Mouse (Mus musculus): Measurements from ENCODE around the gene Tpt1.
"Not testable (repeated sequence)": the region's sequence is repeated elsewhere in the genome, so short reads cannot be mapped to it uniquely, and the experiment has no call there.

The Tpt1 gene

DNA sequence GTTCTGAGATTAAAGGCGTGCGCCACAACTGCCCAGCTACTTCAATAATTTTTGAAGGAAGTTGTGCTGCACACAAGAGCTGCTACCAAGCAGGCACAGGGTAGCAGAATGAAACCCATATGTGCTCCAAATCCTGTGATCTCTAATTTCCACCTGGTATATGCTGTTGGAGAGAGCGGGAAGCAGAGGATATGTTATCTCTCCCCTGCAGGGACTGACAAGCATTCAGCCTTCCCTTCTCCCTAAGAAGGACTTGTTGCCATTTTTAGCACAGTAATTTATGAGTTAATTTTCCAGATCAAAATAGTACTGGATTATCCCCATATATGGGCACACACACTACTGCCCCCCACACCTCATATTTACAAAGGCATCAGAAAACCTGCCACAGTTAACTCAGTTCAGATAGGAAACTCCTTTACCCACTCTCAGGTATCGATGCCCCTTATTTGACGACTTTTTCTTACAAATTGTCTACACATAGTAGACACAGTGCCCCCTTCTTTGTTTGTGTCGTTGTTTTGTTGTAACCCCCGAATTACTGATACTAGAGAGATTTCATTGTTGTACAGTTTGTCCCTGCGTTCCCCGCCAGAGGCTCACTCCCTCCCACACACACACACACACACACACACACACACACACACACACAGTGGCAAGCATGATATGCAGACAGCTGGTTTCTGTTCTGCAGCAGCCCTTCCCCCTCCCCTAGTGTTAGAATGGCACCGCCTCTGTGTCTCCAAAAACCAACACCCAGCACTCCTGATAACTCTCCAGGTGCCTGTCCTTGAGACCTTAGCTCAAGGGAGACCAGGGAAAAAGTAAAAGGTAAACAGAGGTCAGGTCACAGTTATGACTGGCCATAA lies 7.6 kb upstream of the Tpt1 start:
- in situ Hi-C loops (cut with MboI; ENCODE audit: unreplicated experiment in 2 of 2) = loop anchor here in 1 of 2 experiments (10.0 to 25.0 kb wide), 2 partner anchors 792 to 850 kb away; no protein-coding TSS in a partner anchor

DNA sequence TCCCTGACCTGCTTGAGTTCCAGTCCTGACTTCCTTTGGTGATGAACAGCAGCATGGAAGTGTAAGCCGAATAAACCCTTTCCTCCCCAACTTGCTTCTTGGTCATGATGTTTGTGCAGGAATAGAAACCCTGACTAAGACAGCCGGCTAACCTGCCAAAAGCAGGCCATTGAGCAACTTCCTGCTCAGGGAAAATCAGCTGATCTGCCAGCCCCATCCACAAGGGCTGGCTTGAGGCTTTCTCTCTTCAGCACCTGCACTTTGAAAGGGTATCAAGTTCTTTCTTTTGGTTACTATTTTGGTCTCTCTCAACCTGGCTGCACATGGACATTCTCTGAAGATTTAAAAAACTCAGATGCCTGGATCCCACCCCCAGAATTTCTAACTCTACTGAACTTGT lies 3.1 kb upstream of the Tpt1 start:
- in situ Hi-C loops (cut with MboI; ENCODE audit: unreplicated experiment in 2 of 2) = loop anchor here in 1 of 2 experiments (10.0 to 25.0 kb wide), 2 partner anchors 557 to 846 kb away; partner anchors contain the start of gene Zc3h13

DNA sequence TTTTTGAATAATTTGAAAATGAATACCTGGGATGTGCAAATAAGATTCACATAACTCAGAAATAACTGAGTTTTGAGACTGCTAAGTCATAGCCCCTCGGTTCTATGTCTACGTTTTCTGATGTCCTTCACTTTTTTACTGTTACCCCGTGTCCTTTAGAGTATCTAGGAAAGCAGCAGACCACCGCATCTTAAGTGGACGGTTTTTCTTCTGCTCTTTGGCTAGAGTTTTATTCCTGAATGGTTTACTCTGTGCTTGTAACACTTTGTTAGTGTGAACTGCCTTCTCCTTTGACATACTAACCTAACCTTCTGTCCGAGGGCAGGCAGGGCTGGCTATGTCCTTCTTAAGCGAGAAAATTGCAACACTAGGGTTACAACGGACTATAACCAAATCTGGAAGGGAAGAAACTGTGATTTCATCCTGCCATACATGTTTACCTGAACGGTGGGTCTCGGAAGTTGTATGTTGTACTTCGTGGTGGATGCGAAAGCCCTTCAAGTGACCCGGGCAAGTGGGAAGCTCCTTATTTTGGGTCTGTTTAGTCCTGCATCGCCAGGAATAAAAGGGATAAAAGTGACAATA lies 690 bp upstream of the Tpt1 start:
- in situ Hi-C loops (cut with MboI; ENCODE audit: unreplicated experiment in 2 of 2) = loop anchor here in 1 of 2 experiments (10.0 to 25.0 kb wide), 2 partner anchors 559 to 843 kb away; partner anchors contain the start of gene Zc3h13

DNA sequence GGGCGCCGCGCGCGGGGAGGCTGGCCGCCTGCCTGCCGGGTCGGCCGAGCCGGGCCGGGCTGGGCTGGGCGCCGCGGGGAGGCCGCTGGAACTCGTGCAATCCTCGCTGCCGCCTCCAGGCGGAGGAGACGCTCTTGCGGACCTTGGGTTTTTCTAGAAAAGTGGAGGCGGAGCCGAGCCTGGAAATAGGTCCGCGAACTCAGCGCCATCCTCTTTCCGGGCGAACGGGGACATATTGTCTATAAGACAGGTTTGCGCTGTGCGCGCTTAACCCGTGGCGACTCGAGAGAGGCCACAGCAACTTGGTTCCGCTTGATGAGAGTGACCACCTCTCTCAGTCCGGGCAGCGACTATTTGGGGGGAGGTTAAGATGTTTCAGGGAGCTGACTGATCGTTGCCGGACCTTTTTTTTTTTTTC lies 814 bp downstream of the Tpt1 start:
- in situ Hi-C loops (cut with MboI; ENCODE audit: unreplicated experiment in 2 of 2) = loop anchor here in 1 of 2 experiments (10.0 to 25.0 kb wide), 2 partner anchors 561 to 842 kb away; partner anchors contain the start of gene Zc3h13

DNA sequence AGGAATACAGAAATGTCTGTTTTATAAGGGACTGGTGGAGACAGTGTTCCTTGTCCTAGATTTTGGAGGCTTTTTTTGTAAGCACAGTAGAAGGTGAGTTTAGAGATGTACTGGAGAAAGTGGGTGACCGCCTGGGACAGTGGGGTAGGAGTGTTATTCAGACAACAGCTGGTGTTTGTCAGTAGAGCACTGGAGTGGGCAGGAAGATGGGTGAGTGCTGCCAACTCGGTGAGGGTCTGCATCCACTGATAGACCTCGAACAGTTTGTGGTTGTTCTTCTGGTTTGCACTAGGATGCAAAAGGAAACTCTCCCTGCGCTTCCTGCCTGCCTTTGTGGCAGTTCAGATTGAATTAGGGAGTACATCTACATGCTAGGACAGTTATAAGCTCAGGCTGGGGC lies 2.8 kb downstream of the Tpt1 start:
- in situ Hi-C loops (cut with MboI; ENCODE audit: unreplicated experiment in 2 of 2) = loop anchor here in 1 of 2 experiments (10.0 to 25.0 kb wide), 2 partner anchors 563 to 840 kb away; partner anchors contain the start of gene Zc3h13

DNA sequence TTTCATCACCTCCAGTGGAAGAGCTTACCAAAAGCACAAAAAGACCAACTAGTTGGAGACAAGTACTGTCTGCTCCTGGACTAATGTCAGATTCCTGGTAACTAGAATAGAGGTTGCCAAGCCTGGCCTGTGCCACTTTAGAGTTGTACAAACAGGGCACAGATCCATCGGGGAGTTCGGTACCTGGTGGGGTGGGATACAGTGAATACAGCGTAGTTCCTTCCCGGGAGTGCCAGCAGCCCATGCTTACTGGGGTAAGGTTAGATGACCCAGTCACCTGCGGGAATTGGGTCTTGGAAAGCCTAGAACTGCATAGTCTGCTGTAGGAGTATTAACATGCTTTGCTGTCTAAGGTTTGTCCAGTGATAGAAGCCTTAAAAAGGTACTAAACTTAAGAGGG lies 3.6 kb downstream of the Tpt1 start:
- in situ Hi-C loops (cut with MboI; ENCODE audit: unreplicated experiment in 2 of 2) = loop anchor here in 1 of 2 experiments (10.0 to 25.0 kb wide), 2 partner anchors 564 to 839 kb away; partner anchors contain the start of gene Zc3h13

DNA sequence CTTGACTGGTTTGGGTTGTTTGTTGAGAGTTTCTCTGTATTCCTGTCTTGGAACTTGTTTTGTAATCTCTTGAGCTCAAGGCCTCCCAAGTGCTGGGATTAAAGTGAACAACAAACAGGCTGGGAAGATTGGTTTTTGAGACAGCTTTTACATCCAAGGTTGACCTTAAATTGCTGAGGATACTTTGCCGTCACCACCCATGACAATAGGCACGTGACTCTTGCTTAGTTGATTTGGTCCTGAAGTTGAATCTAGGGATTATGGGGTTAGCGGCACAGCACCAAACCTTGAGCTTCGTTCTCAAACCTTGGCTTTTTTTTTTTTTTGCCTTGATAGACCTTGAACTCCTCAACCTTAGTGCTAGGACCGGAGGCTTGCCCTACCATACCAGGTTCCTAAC lies 4.3 kb downstream of the Tpt1 start:
- in situ Hi-C loops (cut with MboI; ENCODE audit: unreplicated experiment in 2 of 2) = loop anchor here in 1 of 2 experiments (10.0 to 25.0 kb wide), 2 partner anchors 564 to 838 kb away; partner anchors contain the start of gene Zc3h13

DNA sequence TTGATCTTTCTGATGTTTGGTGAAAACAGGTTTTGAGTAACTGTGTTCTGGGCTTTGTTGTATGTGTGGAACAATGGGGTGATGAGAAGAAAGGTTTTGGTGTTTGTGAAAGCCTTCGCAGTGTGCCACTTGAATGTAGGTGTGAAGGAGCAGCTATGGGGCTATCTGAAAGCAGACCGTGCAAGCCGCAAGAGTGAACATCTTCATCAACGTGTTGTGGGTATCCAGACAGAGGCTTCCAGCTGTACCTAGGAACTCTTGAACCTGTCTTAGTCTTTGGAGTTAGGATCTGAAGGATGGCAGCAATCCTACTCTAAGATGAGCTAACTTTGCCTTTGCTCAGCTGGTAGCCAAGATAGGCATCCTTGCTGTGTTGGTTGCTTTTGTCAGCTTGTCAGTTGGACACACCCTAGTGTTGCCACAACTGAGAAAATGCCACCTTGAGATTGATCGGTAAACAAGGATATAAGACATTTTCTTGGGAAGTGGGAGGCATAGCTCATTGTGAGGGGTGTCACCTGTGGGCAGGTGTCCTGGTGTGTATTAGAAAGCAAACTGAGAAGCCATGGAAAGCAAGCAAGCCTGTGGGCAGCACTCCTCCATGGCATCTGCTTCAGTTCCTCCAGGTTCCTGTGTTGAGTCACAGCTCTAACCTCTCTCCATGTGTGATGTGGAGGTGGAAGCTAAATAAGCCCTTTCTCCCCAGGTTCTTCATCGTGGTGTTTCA lies 5.1 kb downstream of the Tpt1 start:
- in situ Hi-C loops (cut with MboI; ENCODE audit: unreplicated experiment in 2 of 2) = loop anchor here in 1 of 2 experiments (10.0 to 25.0 kb wide), 2 partner anchors 565 to 837 kb away; partner anchors contain the start of gene Zc3h13

DNA sequence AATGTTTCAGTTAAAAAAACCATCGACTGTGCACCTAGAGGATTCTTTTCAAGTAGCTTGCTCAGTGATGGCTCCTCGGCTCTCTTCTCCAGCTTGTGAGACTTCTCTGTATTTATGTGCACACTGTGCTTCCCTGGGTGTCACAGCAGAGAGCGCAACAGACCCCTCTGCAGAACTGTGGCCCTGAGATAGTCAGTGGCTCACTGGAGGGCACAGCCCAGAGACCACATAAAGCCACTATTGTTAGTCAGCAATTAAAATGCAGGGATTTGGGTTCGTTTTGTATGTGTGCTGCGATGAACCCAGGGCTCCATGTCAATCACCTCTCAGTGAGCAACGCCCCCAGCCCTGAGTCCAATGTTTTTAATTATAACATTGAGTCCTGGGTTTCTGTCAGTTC lies 5.9 kb downstream of the Tpt1 start:
- in situ Hi-C loops (cut with MboI; ENCODE audit: unreplicated experiment in 2 of 2) = no loop called here

DNA sequence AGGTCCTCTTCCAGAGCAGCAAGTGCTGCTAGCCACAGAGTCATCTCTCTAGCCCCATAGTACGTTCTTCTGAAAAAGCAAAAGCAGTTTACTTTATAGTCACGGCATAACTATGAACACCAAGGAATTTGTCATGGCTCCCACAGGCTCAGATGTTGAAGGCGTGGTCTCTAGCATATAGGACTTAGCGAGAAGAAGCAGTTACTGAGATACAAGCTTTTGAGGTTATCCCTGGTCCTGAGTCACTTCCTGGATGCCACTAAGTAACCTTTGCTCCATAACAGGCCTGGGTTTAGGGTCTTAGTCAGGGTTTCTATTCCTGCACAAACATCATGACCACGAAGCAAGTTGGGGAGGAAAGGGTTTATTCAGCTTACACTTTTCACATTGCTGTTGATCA lies 7.1 kb downstream of the Tpt1 start:
- in situ Hi-C loops (cut with MboI; ENCODE audit: unreplicated experiment in 2 of 2) = no loop called here

DNA sequence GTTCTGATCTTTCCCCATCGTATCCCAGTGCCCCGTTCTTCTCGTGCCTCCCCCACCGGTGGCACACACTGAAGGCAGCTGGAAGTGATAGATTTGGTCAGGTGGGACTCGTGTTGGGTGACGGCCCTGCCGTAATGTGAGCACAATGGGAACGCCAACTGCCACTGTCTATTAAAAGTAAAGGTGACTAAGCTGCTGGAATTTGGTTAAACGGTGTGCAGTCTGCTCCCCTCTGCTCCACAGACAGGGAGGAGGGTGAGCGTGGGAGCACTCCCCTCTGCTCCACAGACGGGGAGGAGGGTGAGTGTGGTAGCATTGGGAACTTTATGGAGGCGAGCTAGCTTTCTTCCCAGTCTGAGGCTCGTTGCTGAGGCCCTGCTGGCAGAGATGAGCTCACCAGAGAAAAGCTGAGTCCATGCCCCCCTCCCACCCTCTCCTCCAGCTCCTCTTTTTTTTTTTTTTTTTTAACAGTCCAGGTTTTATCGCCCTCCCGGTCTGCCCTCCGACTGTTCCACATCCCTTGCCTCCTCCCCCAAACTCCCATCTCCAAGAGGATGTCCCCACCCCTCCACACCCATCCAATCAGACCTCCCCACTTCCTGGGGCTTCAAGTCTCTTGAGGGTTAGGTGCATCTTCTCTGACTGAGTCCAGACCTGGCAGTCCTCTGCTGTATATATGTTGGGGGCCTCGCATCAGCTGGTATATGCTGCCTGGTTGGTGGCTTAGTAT lies 10.5 kb downstream of the Tpt1 start:
- in situ Hi-C loops (cut with MboI; ENCODE audit: unreplicated experiment in 2 of 2) = no loop called here

DNA sequence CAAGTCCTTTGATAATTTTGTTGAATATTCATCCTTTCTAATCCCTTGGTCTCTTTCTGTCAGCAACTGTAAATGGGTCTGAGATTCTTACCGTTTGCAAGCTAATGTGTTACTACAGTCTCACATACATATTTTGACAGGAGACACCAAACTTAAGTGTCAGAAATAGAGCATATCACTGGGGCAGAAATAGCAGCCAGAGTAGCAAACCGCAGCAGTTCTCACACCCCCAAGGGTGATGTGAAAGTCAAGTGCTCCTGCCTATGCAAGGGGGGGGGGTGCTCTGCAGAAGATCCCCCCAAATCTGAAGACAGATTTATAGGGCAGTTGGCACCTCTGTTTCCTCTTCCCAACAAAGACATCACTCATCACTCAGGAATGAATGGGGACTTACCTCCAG lies 13.3 kb downstream of the Tpt1 start:
- in situ Hi-C loops (cut with MboI; ENCODE audit: unreplicated experiment in 2 of 2) = no loop called here

DNA sequence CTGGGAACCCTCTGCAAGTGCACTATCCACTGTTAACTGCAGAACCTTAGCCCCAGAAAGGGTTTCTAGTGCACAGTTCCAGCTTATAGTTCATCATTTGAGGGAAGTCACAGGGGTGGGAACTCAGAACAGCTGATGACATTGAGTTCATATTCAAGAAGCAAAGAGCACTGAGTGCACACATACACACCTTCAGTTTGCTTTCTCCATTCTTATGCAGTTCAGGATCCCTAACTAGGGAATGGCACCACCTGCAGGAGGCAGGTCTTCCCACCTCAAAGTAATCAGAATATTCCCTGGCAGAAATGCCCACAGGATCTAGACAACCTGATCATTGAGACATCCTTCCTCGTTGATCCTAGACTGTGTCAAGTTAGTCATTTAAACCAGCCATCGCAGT lies 14.7 kb downstream of the Tpt1 start:
- in situ Hi-C loops (cut with MboI; ENCODE audit: unreplicated experiment in 2 of 2) = no loop called here

DNA sequence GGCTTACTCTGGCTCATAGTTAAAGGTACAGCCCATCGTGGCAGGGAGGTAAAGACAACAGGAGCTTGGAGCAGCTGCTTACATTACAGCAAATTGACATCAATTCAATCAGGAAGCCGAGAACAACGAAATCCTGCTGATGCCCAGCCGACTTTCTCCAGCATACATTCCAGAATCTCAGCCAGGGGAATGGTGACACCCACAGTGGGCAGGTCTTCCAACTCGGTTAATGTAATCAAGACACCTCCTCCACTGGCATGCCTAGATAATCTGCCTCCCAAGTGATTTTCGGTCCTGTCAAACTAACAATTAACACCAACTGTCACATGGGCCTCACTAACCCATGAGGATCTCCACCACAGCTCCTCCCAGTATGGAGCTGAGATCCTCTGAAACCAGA lies 17.8 kb downstream of the Tpt1 start:
- in situ Hi-C loops (cut with MboI; ENCODE audit: unreplicated experiment in 2 of 2) = no loop called here

DNA sequence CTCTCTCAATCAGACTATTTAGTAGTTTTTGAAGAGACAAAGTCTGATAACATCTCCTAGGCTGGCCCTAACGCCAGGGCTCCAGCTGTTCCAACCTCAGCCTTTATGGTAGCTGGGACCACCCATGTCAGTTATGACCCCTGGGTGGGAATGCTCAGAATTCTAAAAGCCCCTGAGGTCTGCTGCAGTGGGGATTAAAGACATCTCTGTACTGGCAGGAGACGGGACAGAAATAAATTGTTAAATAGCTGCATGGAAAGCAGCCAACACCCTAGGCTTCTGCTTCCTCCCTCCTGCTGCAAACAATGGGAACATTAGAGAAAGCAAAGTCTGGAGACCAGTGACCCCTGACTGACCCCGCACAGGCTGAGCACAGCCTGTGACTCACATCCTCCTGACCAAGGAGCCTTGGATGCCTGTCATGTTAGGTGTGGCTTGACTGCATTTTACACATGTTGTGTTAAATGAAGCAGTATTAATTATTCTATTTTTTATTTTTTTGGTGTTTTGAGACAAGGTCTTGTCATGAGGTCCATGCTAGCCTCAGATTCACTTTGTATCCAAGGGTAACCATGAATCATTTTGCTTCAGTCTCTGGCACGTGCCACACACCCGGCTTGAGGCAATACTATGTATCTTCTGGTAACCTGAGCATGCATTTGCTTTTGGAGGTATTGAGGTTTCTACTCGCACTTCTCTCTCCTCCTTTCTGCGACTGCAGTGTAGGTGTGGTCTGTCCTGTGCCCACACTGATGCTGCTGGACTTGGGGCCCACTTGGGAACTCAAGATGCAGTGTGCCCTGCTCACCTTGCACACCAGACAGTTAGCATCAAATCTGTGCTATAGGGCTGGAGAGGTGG lies 18.9 kb downstream of the Tpt1 start:
- in situ Hi-C loops (cut with MboI; ENCODE audit: unreplicated experiment in 2 of 2) = no loop called here

DNA sequence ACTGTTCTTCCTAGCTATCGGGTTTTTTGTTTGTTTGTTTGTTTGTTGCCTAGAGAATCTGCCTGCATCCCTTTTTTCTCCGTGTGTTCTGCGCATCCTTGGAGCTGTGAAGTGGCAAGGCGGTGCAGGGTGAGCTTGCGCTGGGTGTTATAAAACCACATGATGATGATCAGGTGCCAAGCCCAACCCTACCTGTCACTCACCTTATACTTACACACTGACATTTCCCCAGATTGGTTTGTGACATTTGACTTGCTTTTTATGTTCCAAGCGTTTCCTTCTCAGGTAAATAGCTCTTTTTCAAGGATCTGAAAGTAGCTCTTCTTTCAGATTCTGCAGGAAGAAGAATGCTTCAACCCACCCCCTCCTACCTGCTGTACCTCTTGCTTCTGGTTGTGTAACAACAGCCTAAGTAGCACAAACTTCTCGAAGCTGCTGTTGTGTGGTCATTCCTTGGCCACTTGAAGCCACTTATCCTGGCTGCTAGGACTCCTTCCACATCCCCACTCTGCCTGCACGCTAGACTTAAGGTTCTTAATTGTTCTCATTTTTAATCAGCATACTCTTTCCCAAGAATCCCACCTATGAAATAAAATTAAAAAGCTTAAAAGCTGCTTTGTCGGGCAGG lies 21.9 kb downstream of the Tpt1 start:
- in situ Hi-C loops (cut with MboI; ENCODE audit: unreplicated experiment in 2 of 2) = no loop called here

DNA sequence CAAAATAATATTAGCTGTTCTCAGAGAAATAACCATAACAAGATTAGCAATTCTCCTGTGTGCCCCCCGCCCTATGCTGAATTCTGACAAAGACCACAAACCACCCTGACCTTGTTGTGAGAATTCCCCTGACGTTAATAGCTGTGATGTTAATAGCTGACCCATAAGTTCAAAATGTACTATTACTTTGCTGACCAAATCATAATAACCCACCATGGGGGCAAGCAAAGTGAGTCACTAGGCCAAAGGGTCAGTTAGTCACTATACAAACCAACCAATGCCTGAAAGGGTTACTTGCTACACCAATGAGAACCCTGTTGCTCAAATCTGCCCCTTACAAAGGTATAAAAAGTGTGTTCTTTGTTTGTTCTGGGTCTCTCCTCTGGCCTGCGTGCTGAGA lies 23.1 kb downstream of the Tpt1 start:
- in situ Hi-C loops (cut with MboI; ENCODE audit: unreplicated experiment in 2 of 2) = not testable (repeated sequence)

DNA sequence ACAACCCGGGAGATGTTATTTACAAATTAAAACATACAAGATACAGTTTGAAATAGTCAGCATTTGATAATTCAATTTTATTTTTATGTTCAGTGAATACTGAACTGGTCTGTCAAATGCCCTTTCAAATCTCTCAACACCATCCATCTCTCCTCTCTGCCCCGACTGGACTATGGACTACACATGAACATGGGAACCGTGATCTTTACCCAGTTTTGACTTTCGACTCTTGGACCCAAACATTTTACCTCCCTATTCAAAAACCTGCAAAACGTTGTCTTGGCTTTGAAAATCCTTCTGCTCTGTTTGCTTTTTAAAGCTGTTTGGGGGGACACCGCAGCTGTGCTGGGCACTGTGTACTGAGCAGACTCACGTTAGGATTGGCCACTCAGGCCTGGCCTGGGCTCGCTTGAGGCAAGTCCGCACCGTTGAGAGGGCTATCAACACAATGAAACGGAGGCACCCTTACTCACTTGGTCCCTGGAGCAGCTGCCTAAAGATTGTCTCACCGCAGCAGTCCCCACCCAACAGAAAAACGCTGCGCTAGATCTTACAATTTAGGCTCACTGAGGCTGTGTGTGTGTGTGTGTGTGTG lies 25.0 kb downstream of the Tpt1 start:
- in situ Hi-C loops (cut with MboI; ENCODE audit: unreplicated experiment in 2 of 2) = loop anchor here (10.0 kb wide), 2 partner anchors 205 to 1155 kb away; no protein-coding TSS in a partner anchor
